Mouse (Mus musculus) Patski (cell line): ENCODE measurements around the gene Wdr74. TPM values are rescaled to one million over a fixed set of nuclear protein-coding genes. Genes with fewer than 3 reads are reported as not detected.

Experiments
- ATAC-seq: fragments of 100-300 bp; one replicate; pipeline ENCODE4 v1.8.0; 2021
- CTCF ChIA-PET: fragments of 350-600 bp; sonication (Branson Sonifier 250); formaldehyde crosslinking; loops from one replicate; lab custom pipeline; 2022; ENCODE audit warnings: inconsistent platforms; lab: Charles Lee
- POLR2A ChIA-PET: fragments of 350-600 bp; sonication (Branson Sonifier 250); formaldehyde crosslinking; loops from one replicate; lab custom pipeline; 2022; ENCODE audit warnings: antibody characterized with exemption, inconsistent platforms; lab: Charles Lee
- DNase-seq: peaks from one replicate; pipeline ENCODE4 v3.0.0-alpha.2; 2011; ENCODE audit warnings: low read depth, low spot score
- H3K27me3 ChIP-seq: fragments of 371-371 bp; one replicate; pipeline ENCODE4 v1.5.1; 2021
- CTCF ChIP-seq: fragments of 100-300 bp; IDR thresholded peaks from one replicate; pipeline ENCODE4 v1.5.1; 2021
- in situ Hi-C: fragments of 300-500 bp; cut with MboI; formaldehyde crosslinking; loops from 3 replicates; pipeline ENCODE4 v1.11.1; 2018; ENCODE audit warnings: low pct_unique_long_range_greater_than_20kb, mixed read lengths
- polyA plus RNA-seq: library from polyadenylated mRNA; unstranded; gene quantifications from one replicate; pipeline ENCODE4 v1.2.3, GENCODE M21; 2021

Gene Wdr74
- polyA plus RNA-seq, 1 experiment from 2014 or later = 64.7 TPM

DNA sequence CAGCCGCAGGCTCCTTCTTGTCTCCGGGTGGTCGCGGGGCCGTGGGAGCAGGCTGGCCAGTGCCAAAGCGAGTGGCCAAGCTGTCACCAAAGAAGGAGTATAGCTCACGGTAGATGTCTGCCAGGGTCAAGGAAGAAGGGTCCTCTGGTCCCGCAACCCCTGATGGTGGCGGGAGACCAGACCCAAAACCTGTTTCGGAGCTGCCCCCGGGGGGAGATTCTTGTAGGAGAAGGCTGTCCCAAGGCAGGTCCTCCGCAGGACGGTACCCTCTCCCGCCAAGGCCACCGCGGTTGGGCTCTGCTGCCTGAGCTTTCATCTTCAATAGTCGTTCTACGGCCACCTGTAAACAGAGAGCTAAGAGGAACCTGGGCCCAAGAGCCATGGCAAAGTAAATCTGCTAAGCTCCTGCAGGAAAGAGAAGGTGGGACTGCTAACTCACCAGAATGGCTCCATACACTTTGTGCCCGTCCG lies 39.4 kb downstream of the Wdr74 start:
- no peaks in the 10 kb centered on the region for H3K27me3 ChIP-seq
- in situ Hi-C loops = no loop called here
- ChIA-PET POLR2A (interaction anchor here (0.8 to 4.3 kb wide), 9 partner anchors 12 to 98 kb away, joined by 3 to 37 read pairs (median 5); partner anchors contain the start of genes Nxf1 and Taf6l), CTCF (interaction anchor here (1.0 to 1.9 kb wide), 4 partner anchors 11 to 22 kb away, joined by 3 to 5 read pairs (median 4); partner anchors contain the start of gene Nxf1)
- no peak for TF ChIP-seq CTCF
- DNase-seq (no peak), ATAC-seq (no peak)

DNA sequence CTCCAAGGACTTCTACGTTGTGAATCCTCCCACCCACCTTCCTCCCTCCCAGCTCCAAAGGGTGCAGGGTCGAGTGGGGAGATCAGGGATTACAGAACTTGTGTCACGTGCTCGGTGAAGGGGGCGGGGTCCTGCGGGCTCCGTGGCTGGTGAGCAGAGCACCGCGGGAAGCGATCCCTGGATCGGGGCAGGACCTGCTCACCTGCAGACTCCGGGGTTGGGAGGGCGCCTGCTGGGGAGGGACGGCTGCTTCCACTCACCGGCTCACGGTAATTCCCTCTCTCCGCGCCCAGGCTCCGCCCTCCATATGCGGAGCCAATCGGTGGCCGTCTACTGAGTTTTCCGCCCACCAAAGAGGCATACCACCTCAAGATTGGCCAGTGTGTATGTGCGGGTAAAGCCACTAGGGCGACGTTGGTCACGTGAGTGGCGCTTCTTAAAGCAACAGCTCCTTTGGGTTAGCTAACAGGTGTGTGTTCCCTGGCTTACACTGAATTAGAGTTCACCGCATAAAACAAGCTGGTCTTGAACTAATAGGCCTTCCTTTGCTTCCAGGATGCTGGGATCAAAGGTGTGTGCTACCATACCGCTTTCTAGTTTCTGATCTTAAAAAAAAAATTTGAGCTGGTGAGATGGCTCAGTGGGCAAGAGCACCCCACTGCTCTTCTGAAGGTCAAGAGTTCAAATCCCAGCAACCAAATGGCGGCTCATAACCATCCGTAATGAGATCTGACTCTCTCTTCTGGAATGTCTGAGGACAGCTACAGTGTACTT lies 50.6 kb downstream of the Wdr74 start, which contains the start of gene Taf6l:
Gene Taf6l (minus strand): TSS at position 410 of the 774 bp plus-strand sequence.
- in situ Hi-C loops = no loop called here
- TF ChIP-seq CTCF = no peak
- no peaks in the 10 kb centered on the region for H3K27me3 ChIP-seq
- POLR2A ChIA-PET = interaction anchor here (1.1 to 4.5 kb wide), 3 partner anchors 11 to 33 kb away, joined by 3 to 37 read pairs (median 6); partner anchors contain the start of genes Polr2g and Tmem179b
- CTCF ChIA-PET = interaction anchor here (0.8 to 4.1 kb wide), 4 partner anchors 9 to 12 kb away, joined by 3 to 26 read pairs (median 6); partner anchors contain the start of genes Polr2g and Tmem179b
- DNase-seq = peak; percentile 81
- ATAC-seq = peak; percentile 100

DNA sequence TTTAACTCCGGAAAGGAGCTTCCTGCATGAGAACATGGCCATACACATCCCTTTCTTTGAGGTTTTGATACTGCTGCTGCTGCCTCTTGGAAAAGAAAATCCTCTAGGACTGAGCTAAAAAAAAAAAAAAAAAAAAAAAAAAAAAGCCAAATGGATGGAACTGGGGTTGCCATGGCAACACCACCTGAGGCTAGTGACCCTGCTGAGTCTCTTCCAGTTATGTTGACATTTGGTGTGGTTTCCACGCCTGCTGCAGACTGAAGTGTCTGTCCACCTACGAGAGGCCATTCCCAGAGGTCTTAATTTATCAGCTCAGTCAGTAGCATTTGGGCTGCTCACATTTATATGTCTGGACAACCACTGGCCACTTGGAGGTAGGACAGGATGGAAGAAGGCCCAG lies 52.9 kb downstream of the Wdr74 start:
- POLR2A ChIA-PET = interaction anchor here (0.6 to 4.5 kb wide), 7 partner anchors 9 to 50 kb away, joined by 3 to 37 read pairs (median 3); partner anchors contain the start of genes Hnrnpul2, Tmem179b and Ttc9c
- in situ Hi-C loops = no loop called here
- H3K27me3 ChIP-seq = no peaks in the 10 kb centered on the region
- ATAC-seq (no peak), DNase-seq (no peak)
- CTCF ChIA-PET = interaction anchor here (0.6 to 4.1 kb wide), 4 partner anchors 9 to 22 kb away, joined by 3 to 26 read pairs (median 4); partner anchors contain the start of gene Polr2g
- no peak for TF ChIP-seq CTCF

DNA sequence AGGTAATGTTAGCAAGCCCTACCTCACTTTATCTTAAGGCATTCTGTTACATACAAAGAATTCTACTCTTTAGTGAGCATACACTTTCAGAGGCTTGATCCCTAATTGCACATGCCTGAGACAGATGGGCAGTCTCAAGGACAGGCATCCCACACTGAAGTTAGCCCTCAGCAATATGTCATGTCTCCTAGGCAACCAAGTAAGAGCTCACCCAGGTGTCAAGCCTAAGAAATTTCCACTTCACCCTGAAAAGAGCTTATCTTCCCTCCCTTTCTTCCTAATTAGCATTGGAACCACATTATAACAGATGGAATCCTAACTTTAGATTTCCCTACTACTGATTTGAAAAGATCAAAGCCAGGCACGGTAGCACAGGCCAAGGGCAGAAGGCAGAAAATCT lies 53.5 kb downstream of the Wdr74 start:
- DNase-seq (no peak), ATAC-seq (no peak)
- POLR2A ChIA-PET = interaction anchor here (1.0 to 1.3 kb wide), 4 partner anchors 9 to 49 kb away, joined by 3 to 5 read pairs (median 4); partner anchors contain the start of genes Hnrnpul2 and Ttc9c
- CTCF ChIA-PET = interaction anchor here (1.0 to 4.1 kb wide), 3 partner anchors 9 to 14 kb away, joined by 3 to 26 read pairs (median 4); partner anchors contain the start of gene Polr2g
- in situ Hi-C loops = no loop called here
- TF ChIP-seq CTCF = no peak
- no peaks in the 10 kb centered on the region for H3K27me3 ChIP-seq

DNA sequence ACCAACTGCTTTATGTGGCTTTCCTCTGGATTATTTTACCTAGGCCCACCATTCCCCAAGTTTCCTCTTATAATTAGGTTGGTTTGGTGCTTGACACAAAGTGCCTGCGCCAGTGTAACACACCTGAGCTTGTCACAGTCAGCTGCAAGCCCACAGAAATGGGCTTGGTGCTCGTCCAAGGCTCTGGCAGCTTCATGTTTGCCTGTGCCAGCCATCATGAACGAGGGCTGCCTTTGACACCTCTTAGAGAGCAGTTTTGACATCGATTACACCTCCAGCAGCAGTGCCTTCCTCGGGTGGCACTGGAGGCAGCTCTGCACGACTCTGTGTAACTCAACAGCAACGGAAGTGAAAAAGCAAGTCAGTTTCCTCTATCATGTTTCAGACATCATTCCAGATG lies 54.5 kb downstream of the Wdr74 start:
- in situ Hi-C loops = no loop called here
- no peak for ATAC-seq
- POLR2A ChIA-PET = no interaction called here
- TF ChIP-seq CTCF = no peak
- CTCF ChIA-PET = interaction anchor here (0.7 kb wide), 1 partner anchor 10 kb away, joined by 3 read pairs; no protein-coding TSS in a partner anchor
- no peak for DNase-seq
- no peaks in the 10 kb centered on the region for H3K27me3 ChIP-seq

Other genes starting within 250 kb of the Wdr74 start
- gene Slc22a8, start 144.6 kb upstream of the Wdr74 start, polyA plus RNA-seq = not detected
- not detected for gene Slc22a6, start 117.8 kb upstream of the Wdr74 start, polyA plus RNA-seq
- gene Chrm1, start 72.0 kb upstream of the Wdr74 start, polyA plus RNA-seq = 0.01 TPM
- 807 TPM for gene Slc3a2, start 12.5 kb upstream of the Wdr74 start, polyA plus RNA-seq
- 0.86 TPM for gene 1700092M07Rik, start 4.9 kb downstream of the Wdr74 start, polyA plus RNA-seq
- gene Stx5a, start 5.6 kb downstream of the Wdr74 start, polyA plus RNA-seq = 116 TPM
- 164 TPM for gene Nxf1, start 21.2 kb downstream of the Wdr74 start, polyA plus RNA-seq
- 74.3 TPM for gene Tmem223, start 35.2 kb downstream of the Wdr74 start, polyA plus RNA-seq
- gene Tmem179b, start 38.6 kb downstream of the Wdr74 start, polyA plus RNA-seq = 58.9 TPM
- gene Taf6l, start 50.6 kb downstream of the Wdr74 start, polyA plus RNA-seq = 25.8 TPM
- 148 TPM for gene Polr2g, start 62.8 kb downstream of the Wdr74 start, polyA plus RNA-seq
- gene Zbtb3, start 66.7 kb downstream of the Wdr74 start, polyA plus RNA-seq = 5.0 TPM
- gene Ttc9c, start 83.5 kb downstream of the Wdr74 start, polyA plus RNA-seq = 51.4 TPM
- 136 TPM for gene Hnrnpul2, start 84.2 kb downstream of the Wdr74 start, polyA plus RNA-seq
- gene AC129217.1, start 93.9 kb downstream of the Wdr74 start, polyA plus RNA-seq = 3.3 TPM
- gene Bscl2, start 101.6 kb downstream of the Wdr74 start, polyA plus RNA-seq = 4.1 TPM
- 0.50 TPM for gene Gng3, start 103.4 kb downstream of the Wdr74 start, polyA plus RNA-seq
- gene Lrrn4cl, start 114.9 kb downstream of the Wdr74 start, polyA plus RNA-seq = 0.10 TPM
- 270 TPM for gene Ubxn1, start 135.7 kb downstream of the Wdr74 start, polyA plus RNA-seq
- gene Uqcc3, start 145.1 kb downstream of the Wdr74 start, polyA plus RNA-seq = 50.7 TPM
- 15.4 TPM for gene Lbhd1, start 147.9 kb downstream of the Wdr74 start, polyA plus RNA-seq
- gene Gm49403, start 148.1 kb downstream of the Wdr74 start, polyA plus RNA-seq = not detected
- 69.6 TPM for gene 1810009A15Rik, start 153.0 kb downstream of the Wdr74 start, polyA plus RNA-seq
- gene Gm49416, start 153.1 kb downstream of the Wdr74 start, polyA plus RNA-seq = 5.9 TPM
- gene Ints5, start 157.2 kb downstream of the Wdr74 start, polyA plus RNA-seq = 31.2 TPM
- gene Ganab, start 162.2 kb downstream of the Wdr74 start, polyA plus RNA-seq = 308 TPM
- gene B3gat3, start 184.5 kb downstream of the Wdr74 start, polyA plus RNA-seq = 53.3 TPM
- gene Rom1, start 193.5 kb downstream of the Wdr74 start, polyA plus RNA-seq = 9.1 TPM
- gene Eml3, start 193.7 kb downstream of the Wdr74 start, polyA plus RNA-seq = 56.5 TPM
- 141 TPM for gene Mta2, start 206.0 kb downstream of the Wdr74 start, polyA plus RNA-seq
- 24.6 TPM for gene Tut1, start 218.0 kb downstream of the Wdr74 start, polyA plus RNA-seq
- 419 TPM for gene Eef1g, start 231.2 kb downstream of the Wdr74 start, polyA plus RNA-seq